In the genomic region with DNA sequence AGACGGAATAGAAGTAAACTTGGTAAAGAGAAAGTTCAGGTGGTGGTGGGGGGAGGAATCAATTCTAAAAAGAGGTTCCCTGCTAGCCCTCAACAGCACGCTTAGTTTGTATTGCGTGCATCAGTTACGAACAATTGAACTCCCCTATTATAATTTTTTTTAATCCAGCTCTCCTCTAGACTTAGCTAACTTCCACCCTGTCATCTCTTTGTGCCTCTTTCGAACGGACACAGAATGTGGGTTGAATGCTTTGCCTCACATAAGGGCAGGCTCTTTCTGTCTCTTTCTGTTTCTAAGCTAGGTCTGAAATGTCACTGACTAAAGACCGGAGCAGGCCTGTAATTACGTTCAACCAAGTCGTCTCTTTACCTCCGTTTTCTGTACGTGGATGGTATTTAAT, we compare ENCODE assay signal across 19 mouse cellular contexts. TPM values are rescaled to one million over a fixed set of nuclear protein-coding genes. Genes with fewer than 3 reads are reported as not detected.
DNase-seq lines count a peak whose midpoint lies in the region; ATAC-seq and TF ChIP-seq lines count a peak whose summit lies in the region.
"Had no signal": no experiment of that assay in that cellular context is flagged by ENCODE, and none has a peak within 500 bp of the region (broad histone marks: within the 10 kb centered on the region; RNA-seq: fewer than 3 reads in every experiment).

No protein-coding gene starts in this region.

- no peak for TF ChIP-seq POLR2A in cortical plate, adult 2 months (IDR thresholded peaks at IDR 0.05; ENCODE audit: extremely low read depth, insufficient read depth, low read length)

- no peak overlapping the region for H3K4me3 ChIP-seq in left cerebral cortex, adult 2 months
- H3K4me3 ChIP-seq in cortical plate, adult 2 months (ENCODE audit: insufficient read depth, low read length) = no peak overlapping the region
- H3K4me3 ChIP-seq in forebrain, embryonic 13.5 days = no peak overlapping the region
- H3K4me3 ChIP-seq: lung, embryonic 15.5 days had no signal

- TF ChIP-seq CTCF in left cerebral cortex, adult 2 months (IDR thresholded peaks at IDR 0.05) = no peak
- TF ChIP-seq CTCF in cortical plate, adult 2 months (IDR thresholded peaks at IDR 0.05; ENCODE audit: extremely low read depth, insufficient read depth, low read length) = no peak

- no peak for ATAC-seq in forebrain, embryonic 13.5 days
- no peak for ATAC-seq in megakaryocyte, adult 5-6 weeks (ENCODE audit: poor library complexity, severe bottlenecking)
- ATAC-seq: activated CD4-positive, CD25-positive, alpha-beta regulatory T cell, adult 4 months had no signal

- no peaks in the 10 kb centered on the region for H3K27me3 ChIP-seq in forebrain, embryonic 13.5 days

- peak overlapping the region; percentile 40; the same call in 1 of the 2 replicates for H3K27ac ChIP-seq in left cerebral cortex, adult 2 months
- peak overlapping the region; percentile 35; the same call in 1 of the 2 replicates for H3K27ac ChIP-seq in cortical plate, adult 2 months (ENCODE audit: insufficient read depth, low read length)
- peak overlapping the region; percentile 17; the same call in 1 of the 2 replicates for H3K27ac ChIP-seq in forebrain, embryonic 13.5 days

- H3K36me3 ChIP-seq in forebrain, embryonic 13.5 days (ENCODE audit: poor library complexity, severe bottlenecking) = no peaks in the 10 kb centered on the region
- H3K36me3 ChIP-seq: lung, embryonic 15.5 days had no signal

- H3K9ac ChIP-seq in forebrain, embryonic 13.5 days = 0 out of 2 replicates have a peak overlapping the region, but pooled peaks have one; percentile 9
- H3K9ac ChIP-seq: lung, embryonic 15.5 days had no signal

- H3K4me2 ChIP-seq in forebrain, embryonic 13.5 days = peak overlapping the region; percentile 38
- H3K4me2 ChIP-seq: heart, embryonic 11.5 days; liver, embryonic 11.5 days; lung, embryonic 15.5 days had no signal

- no peak for DNase-seq in left cerebral cortex, adult 2 months (ENCODE audit: extremely low spot score in 1 of 2, low spot score in 2 of 2)
- DNase-seq in left cerebral cortex, postnatal 14 days (ENCODE audit: low spot score in 2 of 2) = no peak
- peak; percentile 73 for DNase-seq in naive thymus-derived CD4-positive, alpha-beta T cell, adult 2 months (ENCODE audit: low read depth)
- DNase-seq in retina, embryonic 14.5 days (ENCODE audit: low spot score) = no peak
- DNase-seq: adrenal gland, postnatal 36 days; cerebellum, postnatal 14 days; heart, postnatal 4 days; kidney, adult 11 months; kidney, postnatal 10 days; layer of hippocampus, adult 9-11 months; right cerebral cortex, postnatal 4 days; thymus, postnatal 4 days had no signal

- intact Hi-C loops in left cerebral cortex, adult 2 months (cut with DNase I) = no loop called here
- intact Hi-C loops in left cerebral cortex, postnatal 14 days (cut with DNase I) = no loop called here

- peaks cover 4% of the 10 kb centered on the region for H3K4me1 ChIP-seq in cortical plate, adult 2 months (ENCODE audit: control insufficient read depth, insufficient read depth, low read length)
- H3K4me1 ChIP-seq in forebrain, embryonic 13.5 days = peaks cover 99% of the 10 kb centered on the region

- 20% methylated on average over 11 of the region's 11 CpGs for WGBS in forebrain, embryonic 13.5 days

- no peaks in the 10 kb centered on the region for H3K9me3 ChIP-seq in forebrain, embryonic 13.5 days (replicated peaks)
- H3K9me3 ChIP-seq: lung, embryonic 15.5 days had no signal

RNA-seq across cellular contexts. Expression of a gene that starts 28.9 kb away (rescaled TPM):
- 10 to 100 TPM; 57.8 to 69.0 TPM for total RNA-seq in left cerebral cortex, adult 2 months (2021)
- total RNA-seq in left cerebral cortex, postnatal 14 days (2021) = 10 to 100 TPM; 42.5 to 72.8 TPM
- polyA plus RNA-seq in cortical plate, adult 2 months (2012; rRNA removed) = 23.9 and 27.2 TPM in 2 replicates
- polyA plus RNA-seq in forebrain, embryonic 13.5 days (2015; fragmentation: Nextera tagmentation; extraction: Ambion mirVana) = 53.5 and 61.1 TPM in 2 replicates
- total RNA-seq in megakaryocyte, adult 5-6 weeks (2015) = 0.38 and 0.39 TPM in 2 replicates
- total RNA-seq in megakaryocyte, adult 5-6 weeks (2017) = 0.28 and 0.33 TPM in 2 replicates

Comparison
In these comparisons a context has a peak if more than half of its experiments do, and no peak if none do; other contexts are left out.
1. RNA of a gene that starts 28.9 kb away (total RNA-seq): 42.5 to 72.8 TPM in left cerebral cortex, postnatal 14 days and 57.8 to 69.0 TPM in left cerebral cortex, adult 2 months; 0.28 to 0.39 TPM in megakaryocyte, adult 5-6 weeks; every median in the first group is over 10 times any median in the second.
2. Peak in every context shown above with its lines, with median percentiles within 50 percentile points of each other: H3K27ac ChIP-seq.